Mouse (Mus musculus): ENCODE measurements at regions not wholly inside any gene's neighbourhood (a gene's known extent, or its start where the extent isn't known, plus 50 kb on each side); places are given as distances from the start of the nearest gene placed in this dataset.

GRCm38 (mm10) chr1:73418196-73418595, 402.5 kb upstream of the Tnp1 start:
- no peak for DNase-seq

GRCm38 (mm10) chr1:73411452-73411851, 395.7 kb upstream of the Tnp1 start:
- no peak for DNase-seq

GRCm38 (mm10) chr1:73399178-73399577, 383.5 kb upstream of the Tnp1 start:
- no peak for DNase-seq

- DNase-seq: no peak
Observed at GRCm38 (mm10) chr1:73395034-73395433, 379.3 kb upstream of the Tnp1 start.

GRCm38 (mm10) chr1:73394466-73394865, 378.8 kb upstream of the Tnp1 start:
- no peak for DNase-seq

GRCm38 (mm10) chr1:73392077-73392476, 376.4 kb upstream of the Tnp1 start:
- no peak for DNase-seq

GRCm38 (mm10) chr1:73389976-73390375, 374.3 kb upstream of the Tnp1 start:
- DNase-seq: no peak

- DNase-seq: no peak
Observed at GRCm38 (mm10) chr1:73389174-73389573, 373.5 kb upstream of the Tnp1 start.

- DNase-seq: no peak
Observed at GRCm38 (mm10) chr1:73381578-73381977, 365.9 kb upstream of the Tnp1 start.

GRCm38 (mm10) chr1:73374531-73375375, 359.0 kb upstream of the Tnp1 start:
- DNase-seq: no peak

GRCm38 (mm10) chr1:73368222-73368621, 352.5 kb upstream of the Tnp1 start:
- no peak for DNase-seq

GRCm38 (mm10) chr1:73365842-73366241, 350.1 kb upstream of the Tnp1 start:
- no peak for DNase-seq

- no peak for DNase-seq
Observed at GRCm38 (mm10) chr1:73364300-73364683, 348.6 kb upstream of the Tnp1 start.

- DNase-seq: no peak
Observed at GRCm38 (mm10) chr1:73363549-73364299, 348.0 kb upstream of the Tnp1 start.

- DNase-seq: no peak
Observed at GRCm38 (mm10) chr1:73362122-73362521, 346.4 kb upstream of the Tnp1 start.

GRCm38 (mm10) chr1:73361300-73361699, 345.6 kb upstream of the Tnp1 start:
- DNase-seq: no peak

GRCm38 (mm10) chr1:73354447-73354846, 338.7 kb upstream of the Tnp1 start:
- DNase-seq: no peak

GRCm38 (mm10) chr1:73348476-73348875, 332.8 kb upstream of the Tnp1 start:
- DNase-seq: no peak

GRCm38 (mm10) chr1:73344587-73344986, 328.9 kb upstream of the Tnp1 start:
- DNase-seq: no peak

- DNase-seq: no peak
Observed at GRCm38 (mm10) chr1:73341911-73342310, 326.2 kb upstream of the Tnp1 start.

- DNase-seq: no peak
Observed at GRCm38 (mm10) chr1:73337401-73337800, 321.7 kb upstream of the Tnp1 start.

- no peak for DNase-seq
Observed at GRCm38 (mm10) chr1:73309556-73309955, 293.8 kb upstream of the Tnp1 start.

GRCm38 (mm10) chr1:73308420-73308819, 292.7 kb upstream of the Tnp1 start:
- no peak for DNase-seq

- DNase-seq: no peak
Observed at GRCm38 (mm10) chr1:73307194-73307593, 291.5 kb upstream of the Tnp1 start.

Measured in thymus, postnatal 25 days (tissue).